Mouse (Mus musculus): ENCODE measurements around the gene Ube2o. TPM values are rescaled to one million over a fixed set of nuclear protein-coding genes. Genes with fewer than 3 reads are reported as not detected.

Gene Ube2o
- total and polyA plus RNA-seq, 2 experiments: 2.0 to 7.3 TPM

DNA sequence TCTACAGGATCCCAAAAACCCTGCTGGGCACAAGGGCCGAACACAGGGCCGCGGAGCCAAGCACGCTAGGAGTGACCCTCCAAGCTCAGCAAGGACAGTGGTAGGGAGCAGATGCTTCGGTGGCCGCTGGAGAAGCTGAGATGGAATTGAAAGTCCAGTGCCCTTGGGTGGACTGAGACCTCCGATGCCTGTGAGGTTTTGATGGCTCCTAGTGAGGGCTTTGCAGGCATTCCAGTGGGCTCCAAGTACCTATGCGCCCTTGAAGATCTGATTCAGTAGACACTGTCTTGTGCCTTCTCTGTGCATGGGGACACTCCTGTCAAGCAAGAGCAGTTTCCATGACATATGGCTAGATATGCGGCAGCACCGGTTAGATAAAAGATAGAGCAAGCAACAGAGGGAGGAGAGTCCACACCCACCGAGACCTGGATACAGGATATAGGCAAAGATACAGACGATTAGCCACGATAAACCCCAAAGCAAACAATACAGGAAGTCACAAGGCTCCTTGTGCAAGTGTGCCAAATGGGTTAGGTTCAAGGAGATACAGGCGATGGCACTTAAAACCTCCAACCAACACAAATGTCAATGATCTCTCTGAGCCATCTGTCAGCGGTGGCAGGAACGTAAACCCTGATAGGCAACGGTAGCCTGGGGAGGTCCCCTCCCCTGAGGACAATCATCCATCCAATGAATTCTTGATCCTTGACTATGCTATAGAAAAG is 74.9 kb downstream of the Ube2o start:
- H3K4me1 ChIP-seq (ENCODE audit: control insufficient read depth, insufficient read depth, low read length): no peaks in the 10 kb centered on the region
- H3K36me3 ChIP-seq (ENCODE audit: control insufficient read depth, insufficient read depth, low read length): no peaks in the 10 kb centered on the region
- no peak for DNase-seq (ENCODE audit: extremely low read depth, low read depth, low spot score)
- H3K9ac ChIP-seq (ENCODE audit: low read depth, low read length): no peak overlapping the region
- H3K27ac ChIP-seq (replicated peaks; ENCODE audit: insufficient read depth, low read depth, low read length): no peak overlapping the region
- WGBS: 84% methylated on average over 17 of the region's 17 CpGs
- TF ChIP-seq CTCF (IDR thresholded peaks at IDR 0.05; ENCODE audit: low read depth, low read length) (no peak), POLR2A (IDR thresholded peaks at IDR 0.05; ENCODE audit: extremely low read depth, insufficient read depth, low read length) (no peak)
- H3K4me3 ChIP-seq (ENCODE audit: insufficient read depth, low read depth, low read length): no peak overlapping the region
- no peaks in the 10 kb centered on the region for H3K27me3 ChIP-seq (ENCODE audit: control insufficient read depth, insufficient read depth, low read length)
- H3K79me2 ChIP-seq (ENCODE audit: control insufficient read depth, insufficient read depth, low read length): no peaks in the 10 kb centered on the region

DNA sequence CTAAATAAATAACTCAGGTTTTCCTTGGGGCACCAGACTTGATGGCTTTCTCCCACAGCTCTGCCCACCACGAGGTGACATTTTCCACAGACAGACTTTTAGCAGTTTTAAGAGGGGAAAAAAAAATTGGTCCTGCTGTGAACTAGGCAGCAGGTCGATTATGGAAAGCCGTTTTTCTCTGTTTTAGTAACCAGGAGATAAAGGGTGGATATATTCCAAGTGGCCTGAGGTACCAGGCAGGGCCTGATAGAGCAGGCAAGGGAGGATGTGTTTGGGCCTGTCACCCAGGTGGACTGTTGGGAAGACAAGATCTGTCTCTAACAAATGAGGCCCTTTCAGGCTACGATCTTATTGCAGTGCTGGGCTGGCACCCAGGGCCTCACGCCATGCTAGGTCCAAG is 75.7 kb downstream of the Ube2o start:
- TF ChIP-seq CTCF (IDR thresholded peaks at IDR 0.05; ENCODE audit: low read depth, low read length) (no peak), POLR2A (IDR thresholded peaks at IDR 0.05; ENCODE audit: extremely low read depth, insufficient read depth, low read length) (no peak)
- no peaks in the 10 kb centered on the region for H3K4me1 ChIP-seq (ENCODE audit: control insufficient read depth, insufficient read depth, low read length)
- no peak overlapping the region for H3K27ac ChIP-seq (replicated peaks; ENCODE audit: insufficient read depth, low read depth, low read length)
- WGBS: 78% methylated on average over 5 of the region's 5 CpGs
- H3K27me3 ChIP-seq (ENCODE audit: control insufficient read depth, insufficient read depth, low read length): no peaks in the 10 kb centered on the region
- H3K9ac ChIP-seq (ENCODE audit: low read depth, low read length): no peak overlapping the region
- no peak overlapping the region for H3K4me3 ChIP-seq (ENCODE audit: insufficient read depth, low read depth, low read length)
- no peak for DNase-seq (ENCODE audit: extremely low read depth, low read depth, low spot score)
- H3K36me3 ChIP-seq (ENCODE audit: control insufficient read depth, insufficient read depth, low read length): no peaks in the 10 kb centered on the region
- no peaks in the 10 kb centered on the region for H3K79me2 ChIP-seq (ENCODE audit: control insufficient read depth, insufficient read depth, low read length)

DNA sequence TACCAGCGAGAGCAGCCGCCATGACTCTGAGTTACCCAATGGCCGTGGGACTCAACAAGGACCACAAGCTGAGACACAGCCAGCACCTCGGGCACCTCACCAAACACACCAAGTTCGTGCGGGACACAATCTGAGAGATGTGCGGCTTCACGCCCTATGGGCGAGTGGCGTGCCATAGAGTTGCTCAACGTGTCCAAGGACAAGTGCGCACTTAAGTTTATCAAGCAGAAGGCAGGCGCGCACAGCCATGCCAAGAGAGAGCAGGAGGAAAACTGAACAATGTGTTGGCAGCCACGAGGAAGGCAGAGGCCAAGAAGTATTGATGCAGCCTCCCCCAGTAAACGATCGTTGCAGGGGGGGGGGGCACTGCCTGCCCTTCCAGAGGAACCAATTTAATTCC is 76.7 kb downstream of the Ube2o start:
- Histone ChIP-seq H3K27ac (replicated peaks; ENCODE audit: insufficient read depth, low read depth, low read length) (no peak overlapping the region), H3K4me1 (ENCODE audit: control insufficient read depth, insufficient read depth, low read length) (no peaks in the 10 kb centered on the region)
- no peak for DNase-seq (ENCODE audit: extremely low read depth, low read depth, low spot score)

DNA sequence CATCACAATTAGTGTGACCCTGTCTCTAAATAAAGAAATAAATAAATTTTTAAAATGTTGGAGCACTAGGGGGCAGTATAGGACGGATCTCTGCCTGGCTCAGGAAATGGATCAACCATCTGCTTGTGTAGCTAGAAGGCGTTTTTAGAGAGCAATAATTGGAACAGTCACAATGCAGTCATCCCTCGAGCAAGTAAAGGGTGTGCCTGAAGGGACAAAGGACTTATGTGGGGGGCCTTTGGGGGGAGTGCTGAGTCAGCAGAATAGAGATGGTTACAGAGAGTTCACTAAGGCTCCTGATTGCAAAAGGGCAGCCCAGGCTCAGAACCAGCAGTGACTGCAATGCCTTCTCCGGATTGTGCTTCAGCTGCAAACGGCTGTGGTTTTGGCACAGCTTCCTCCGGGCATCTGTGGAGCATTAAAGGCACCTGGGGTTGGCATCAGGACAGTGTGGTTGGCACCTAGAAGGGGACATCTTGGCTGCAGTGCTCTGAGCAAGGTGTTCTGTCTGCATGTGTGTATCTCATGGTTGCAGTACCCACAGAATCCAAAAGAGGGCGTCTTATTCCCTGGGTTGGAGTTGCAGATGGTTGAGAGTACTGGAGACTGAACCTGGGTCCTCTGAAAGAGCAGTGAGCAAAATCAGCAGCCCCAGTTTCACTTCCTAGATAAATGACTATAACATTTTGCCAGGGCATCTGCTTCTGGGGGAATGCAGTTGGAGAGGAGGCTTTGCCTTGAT is 80.1 kb downstream of the Ube2o start:
- no peak for DNase-seq (ENCODE audit: extremely low read depth, low read depth, low spot score)
- no peak overlapping the region for H3K27ac ChIP-seq (replicated peaks; ENCODE audit: insufficient read depth, low read depth, low read length)
- WGBS: 33% methylated on average over 7 of the region's 7 CpGs

More for the DNA sequence above, 76.7 kb downstream of the Ube2o start:
- H3K79me2 ChIP-seq (ENCODE audit: control insufficient read depth, insufficient read depth, low read length): no peaks in the 10 kb centered on the region
- H3K9ac ChIP-seq (ENCODE audit: low read depth, low read length): no peak overlapping the region
- 89% methylated on average over 17 of the region's 17 CpGs for WGBS
- TF ChIP-seq CTCF (IDR thresholded peaks at IDR 0.05; ENCODE audit: low read depth, low read length) (no peak), POLR2A (IDR thresholded peaks at IDR 0.05; ENCODE audit: extremely low read depth, insufficient read depth, low read length) (no peak)
- no peaks in the 10 kb centered on the region for H3K36me3 ChIP-seq (ENCODE audit: control insufficient read depth, insufficient read depth, low read length)
- H3K4me3 ChIP-seq (ENCODE audit: insufficient read depth, low read depth, low read length): no peak overlapping the region
- no peaks in the 10 kb centered on the region for H3K27me3 ChIP-seq (ENCODE audit: control insufficient read depth, insufficient read depth, low read length)

DNA sequence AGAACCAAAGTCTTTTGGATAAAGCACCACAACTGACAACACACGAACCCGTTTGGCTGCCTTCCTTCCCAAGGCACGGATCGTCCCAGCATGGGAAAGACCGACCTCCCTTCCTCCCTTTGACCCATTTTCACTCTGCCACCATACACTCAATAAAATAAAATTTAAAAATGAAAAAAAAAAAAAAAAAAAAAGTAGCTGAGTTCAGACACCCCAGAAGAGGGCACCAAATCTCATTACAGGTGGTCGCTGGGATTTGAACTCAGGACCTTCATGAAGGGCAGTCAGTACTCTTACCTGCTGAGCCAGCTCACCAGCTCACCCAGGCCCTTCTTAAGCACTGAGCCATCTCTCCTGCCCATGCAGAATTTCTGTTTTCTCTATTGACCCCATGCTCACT is 82.2 kb downstream of the Ube2o start:
- Histone ChIP-seq H3K9ac (ENCODE audit: low read depth, low read length) (no peak overlapping the region), H3K4me1 (ENCODE audit: control insufficient read depth, insufficient read depth, low read length) (no peaks in the 10 kb centered on the region), H3K4me3 (ENCODE audit: insufficient read depth, low read depth, low read length) (no peak overlapping the region), H3K36me3 (ENCODE audit: control insufficient read depth, insufficient read depth, low read length) (no peaks in the 10 kb centered on the region), H3K27ac (replicated peaks; ENCODE audit: insufficient read depth, low read depth, low read length) (no peak overlapping the region), H3K79me2 (ENCODE audit: control insufficient read depth, insufficient read depth, low read length) (no peaks in the 10 kb centered on the region), H3K27me3 (ENCODE audit: control insufficient read depth, insufficient read depth, low read length) (no peaks in the 10 kb centered on the region)
- TF ChIP-seq CTCF (IDR thresholded peaks at IDR 0.05; ENCODE audit: low read depth, low read length) (no peak), POLR2A (IDR thresholded peaks at IDR 0.05; ENCODE audit: extremely low read depth, insufficient read depth, low read length) (no peak)
- 69% methylated on average over 6 of the region's 6 CpGs for WGBS
- no peak for DNase-seq (ENCODE audit: extremely low read depth, low read depth, low spot score)

More for the DNA sequence above, 80.1 kb downstream of the Ube2o start:
- Histone ChIP-seq H3K4me3 (ENCODE audit: insufficient read depth, low read depth, low read length) (no peak overlapping the region), H3K36me3 (ENCODE audit: control insufficient read depth, insufficient read depth, low read length) (no peaks in the 10 kb centered on the region), H3K4me1 (ENCODE audit: control insufficient read depth, insufficient read depth, low read length) (no peaks in the 10 kb centered on the region), H3K9ac (ENCODE audit: low read depth, low read length) (no peak overlapping the region), H3K79me2 (ENCODE audit: control insufficient read depth, insufficient read depth, low read length) (no peaks in the 10 kb centered on the region), H3K27me3 (ENCODE audit: control insufficient read depth, insufficient read depth, low read length) (no peaks in the 10 kb centered on the region)
- 0 out of 2 replicates have a peak, but pooled peaks have one; percentile 9 for TF ChIP-seq CTCF (IDR thresholded peaks at IDR 0.05; ENCODE audit: low read depth, low read length)
- TF ChIP-seq POLR2A (IDR thresholded peaks at IDR 0.05; ENCODE audit: extremely low read depth, insufficient read depth, low read length): no peak

DNA sequence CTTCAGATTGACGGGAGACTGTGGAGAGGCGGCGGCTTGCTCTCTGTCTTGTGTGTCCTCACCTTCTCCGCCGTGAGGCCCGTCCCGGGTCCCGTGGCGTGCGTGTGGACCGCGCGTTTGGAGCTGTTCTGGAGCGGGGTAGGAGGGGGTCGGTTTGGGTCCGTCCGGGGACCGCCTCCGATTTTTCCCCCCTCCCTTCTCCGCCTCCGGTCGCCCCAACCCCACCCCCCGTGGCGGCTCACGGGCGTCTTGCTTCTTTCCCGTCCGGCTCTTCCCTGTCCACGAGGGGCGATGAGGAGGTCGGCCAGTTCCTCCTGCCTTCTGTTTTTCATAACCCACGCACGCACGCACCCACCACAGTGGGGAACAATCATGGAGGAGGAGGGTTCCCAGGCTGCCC is 82.7 kb downstream of the Ube2o start:
- H3K36me3 ChIP-seq (ENCODE audit: control insufficient read depth, insufficient read depth, low read length): no peaks in the 10 kb centered on the region
- H3K4me1 ChIP-seq (ENCODE audit: control insufficient read depth, insufficient read depth, low read length): no peaks in the 10 kb centered on the region
- H3K79me2 ChIP-seq (ENCODE audit: control insufficient read depth, insufficient read depth, low read length): no peaks in the 10 kb centered on the region
- 40% methylated on average over 33 of the region's 34 CpGs for WGBS
- H3K27ac ChIP-seq (replicated peaks; ENCODE audit: insufficient read depth, low read depth, low read length): no peak overlapping the region
- no peak overlapping the region for H3K4me3 ChIP-seq (ENCODE audit: insufficient read depth, low read depth, low read length)
- TF ChIP-seq CTCF (IDR thresholded peaks at IDR 0.05; ENCODE audit: low read depth, low read length) (no peak), POLR2A (IDR thresholded peaks at IDR 0.05; ENCODE audit: extremely low read depth, insufficient read depth, low read length) (no peak)
- no peak for DNase-seq (ENCODE audit: extremely low read depth, low read depth, low spot score)
- H3K27me3 ChIP-seq (ENCODE audit: control insufficient read depth, insufficient read depth, low read length): no peaks in the 10 kb centered on the region
- no peak overlapping the region for H3K9ac ChIP-seq (ENCODE audit: low read depth, low read length)

Data from liver, adult 2 months (tissue).